Mouse (Mus musculus) hindbrain, postnatal 0 days (tissue): ENCODE results near the gene Siah1b. TPM values are rescaled to one million over a fixed set of nuclear protein-coding genes. Genes with fewer than 3 reads are reported as not detected.

ENCODE experiments used
- ATAC-seq: fragments of 200-750 bp; cut with Nextera tagmentation; 2 replicates; pipeline ENCODE4 v1.8.0; 2017; ENCODE audit warnings: mild to moderate bottlenecking, moderate TSS enrichment, moderate library complexity
- DNase-seq: peaks from one replicate; pipeline ENCODE4 v3.0.0-alpha.2; 2015; ENCODE audit warnings: low spot score
- H3K27ac ChIP-seq: fragments of 300-500 bp; sonication (generic); 2 replicates; pipeline ENCODE4 v1.5.1; 2014; ENCODE audit warnings: mild to moderate bottlenecking
- H3K27me3 ChIP-seq: fragments of 300-500 bp; sonication (generic); 2 replicates; pipeline ENCODE4 v1.6.1; 2014; ENCODE audit warnings: low read length, mixed read lengths; ENCODE audit not compliant: insufficient read depth
- H3K36me3 ChIP-seq: fragments of 300-500 bp; sonication (generic); 2 replicates; pipeline ENCODE4 v1.6.1; 2014; ENCODE audit warnings: low read length, mixed read lengths; ENCODE audit not compliant: insufficient read depth
- H3K4me1 ChIP-seq: fragments of 300-500 bp; sonication (generic); 2 replicates; pipeline ENCODE4 v1.6.1; 2014; ENCODE audit warnings: antibody characterized with exemption, low read length, mixed read lengths; ENCODE audit not compliant: insufficient read depth
- H3K4me2 ChIP-seq: fragments of 300-500 bp; sonication (generic); 2 replicates; pipeline ENCODE4 v1.6.1; 2014; ENCODE audit warnings: low read depth, mild to moderate bottlenecking, low read length, moderate library complexity, mixed read lengths
- H3K4me3 ChIP-seq: fragments of 300-500 bp; sonication (generic); 2 replicates; pipeline ENCODE4 v1.5.1; 2014; ENCODE audit warnings: low read length
- H3K9ac ChIP-seq: fragments of 300-500 bp; sonication (generic); replicated peaks from 2 replicates; pipeline ENCODE4 v1.6.1; 2014; ENCODE audit warnings: mild to moderate bottlenecking, low read length, moderate library complexity, mixed read lengths
- H3K9me3 ChIP-seq: fragments of 300-500 bp; sonication (generic); 2 replicates; pipeline ENCODE4 v1.6.1; 2016; ENCODE audit warnings: low read length, mixed read lengths
- CTCF ChIP-seq: IDR thresholded peaks from 2 replicates; pipeline ENCODE4 v1.5.1; 2016; ENCODE audit warnings: antibody characterized with exemption, control low read depth, low read depth
- whole genome bisulfite sequencing: fragments of 180-500 bp; shearing (Covaris S2); extraction: QIAGEN DNeasy Blood & Tissue Kit; methylation state at CpG from one replicate; pipeline ENCODE4 v1.1.7; 2014; 5-methylcytosine and 5-hydroxymethylcytosine counted together
- polyA plus RNA-seq: library from polyadenylated mRNA; unstranded; fragments of >200 nt; fragmentation: Nextera tagmentation; extraction: Ambion mirVana; gene quantifications from 2 replicates; pipeline ENCODE4 v1.2.1, GENCODE M21; 2015
- total RNA-seq: library from RNA; depleted of rRNA; stranded (reverse); fragments of >200 nt; gene quantifications from 2 replicates; pipeline ENCODE4 v1.2.3, GENCODE M21; 2014; rRNA removed

Siah1b gene
- 9.8 and 16.1 TPM in 2 replicates for total RNA-seq
- polyA plus RNA-seq: 18.4 and 18.8 TPM in 2 replicates

- no peaks in the 10 kb centered on the region for H3K4me1 ChIP-seq
- H3K4me2 ChIP-seq: peak within 1 kb of the TSS; percentile 72
- H3K9me3 ChIP-seq: no peaks in the 10 kb centered on the region
- 43% methylated on average over 54 of the region's 54 CpGs for whole genome bisulfite sequencing
- TF ChIP-seq CTCF: 0 out of 2 replicates have a peak, but pooled peaks have one; percentile 3
- ATAC-seq (peak; percentile 100), DNase-seq (peak; percentile 94)
- H3K9ac ChIP-seq: peak within 1 kb of the TSS; percentile 55
- no peaks in the 10 kb centered on the region for H3K27me3 ChIP-seq
- no peaks in the 10 kb centered on the region for H3K36me3 ChIP-seq
- peak within 1 kb of the TSS; percentile 48 for H3K4me3 ChIP-seq
- H3K27ac ChIP-seq: peak within 1 kb of the TSS; percentile 89; the same call in 1 of the 2 replicates
Measured at GRCm38 (mm10) chrX:164076040-164076775, at the start of gene Siah1b. Siah1b (minus strand) TSS chrX:164076493.

- H3K27me3 ChIP-seq: no peaks in the 10 kb centered on the region
- no peak for TF ChIP-seq CTCF
- H3K4me3 ChIP-seq: no peak overlapping the region
- no peak overlapping the region for H3K4me2 ChIP-seq
- no peak for DNase-seq
- H3K9ac ChIP-seq: no peak overlapping the region
- 90% methylated on average over 3 of the region's 3 CpGs for WGBS
- no peaks in the 10 kb centered on the region for H3K36me3 ChIP-seq
- ATAC-seq: no peak
- no peak overlapping the region for H3K27ac ChIP-seq
- H3K9me3 ChIP-seq: no peaks in the 10 kb centered on the region
- H3K4me1 ChIP-seq: no peaks in the 10 kb centered on the region
Measured at GRCm38 (mm10) chrX:164123942-164124341, 47.6 kb upstream of the Siah1b start.

- DNase-seq (no peak), ATAC-seq (no peak)
- no peak overlapping the region for H3K27ac ChIP-seq
- H3K9ac ChIP-seq: no peak overlapping the region
- no peaks in the 10 kb centered on the region for H3K4me1 ChIP-seq
- no peak for TF ChIP-seq CTCF
- H3K4me3 ChIP-seq: no peak overlapping the region
- no peaks in the 10 kb centered on the region for H3K36me3 ChIP-seq
- 93% methylated on average over 6 of the region's 6 CpGs for WGBS
- no peaks in the 10 kb centered on the region for H3K9me3 ChIP-seq
- H3K4me2 ChIP-seq: no peak overlapping the region
- H3K27me3 ChIP-seq: no peaks in the 10 kb centered on the region
Measured at GRCm38 (mm10) chrX:164113744-164114143, 37.5 kb upstream of the Siah1b start.

DNA sequence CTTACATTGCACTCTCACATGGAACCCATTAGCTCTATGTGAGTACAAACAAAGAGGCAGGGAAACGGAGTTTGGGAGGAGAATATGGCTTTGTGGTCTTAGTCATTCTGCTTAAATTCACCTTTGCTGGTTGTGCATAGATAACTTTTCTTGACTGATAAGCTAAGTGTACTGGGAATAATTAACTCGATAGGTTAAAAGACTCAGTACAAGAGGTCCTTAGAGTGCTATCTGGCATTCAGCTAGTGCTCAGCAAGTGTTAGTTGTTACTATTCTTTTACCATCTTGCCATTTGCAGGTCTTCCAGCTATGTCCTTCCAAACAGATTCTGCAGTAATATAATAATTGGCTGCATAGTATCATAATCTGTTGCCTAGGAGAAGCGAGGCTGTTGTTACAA, 34.9 kb upstream of the Siah1b start:
- Histone ChIP-seq H3K9ac (no peak overlapping the region), H3K36me3 (no peaks in the 10 kb centered on the region), H3K4me3 (no peak overlapping the region), H3K27me3 (no peaks in the 10 kb centered on the region), H3K4me1 (no peaks in the 10 kb centered on the region), H3K4me2 (no peak overlapping the region), H3K27ac (no peak overlapping the region), H3K9me3 (no peaks in the 10 kb centered on the region)
- WGBS: 82% methylated on average over 3 of the region's 3 CpGs
- no peak for DNase-seq
- ATAC-seq: no peak
- TF ChIP-seq CTCF: no peak

DNA sequence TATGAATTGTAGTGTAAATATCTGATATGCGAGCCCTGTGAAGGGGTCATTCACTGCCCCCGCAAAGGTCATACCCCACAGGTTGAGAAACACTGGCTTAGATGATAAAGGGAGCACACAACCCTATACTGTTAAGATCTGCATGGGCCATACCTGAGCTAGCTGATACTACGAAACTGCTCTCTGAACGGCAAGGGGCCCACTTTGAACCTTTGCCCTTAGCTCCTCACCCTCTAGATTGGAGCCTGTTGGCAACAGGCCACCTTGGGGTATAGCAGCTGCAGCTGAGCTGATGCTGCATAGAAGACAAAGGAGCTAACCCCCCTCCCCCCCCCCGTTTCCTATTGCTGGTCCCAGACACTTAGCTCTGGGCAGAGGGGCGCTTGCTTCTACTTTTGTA, 26.4 kb upstream of the Siah1b start:
- ATAC-seq: no peak
- TF ChIP-seq CTCF: no peak

GRCm38 (mm10) chrX:164102198-164102597, 25.9 kb upstream of the Siah1b start:
- H3K27me3 ChIP-seq: no peaks in the 10 kb centered on the region

More for the DNA sequence above, 26.4 kb upstream of the Siah1b start:
- WGBS: 68% methylated on average over 6 of the region's 6 CpGs
- no peaks in the 10 kb centered on the region for H3K9me3 ChIP-seq
- H3K9ac ChIP-seq: no peak overlapping the region
- no peak overlapping the region for H3K4me2 ChIP-seq
- no peak overlapping the region for H3K27ac ChIP-seq
- H3K4me3 ChIP-seq: no peak overlapping the region
- H3K36me3 ChIP-seq: no peaks in the 10 kb centered on the region
- no peaks in the 10 kb centered on the region for H3K4me1 ChIP-seq
- DNase-seq: no peak
- H3K27me3 ChIP-seq: no peaks in the 10 kb centered on the region

GRCm38 (mm10) chrX:164101483-164101882, 25.2 kb upstream of the Siah1b start:
- TF ChIP-seq CTCF: no peak
- ATAC-seq: no peak
- peak; percentile 3 for DNase-seq

More at GRCm38 (mm10) chrX:164102198-164102597, 25.9 kb upstream of the Siah1b start:
- H3K9ac ChIP-seq: no peak overlapping the region
- DNase-seq (no peak), ATAC-seq (no peak)
- 78% methylated on average over 7 of the region's 7 CpGs for WGBS
- no peaks in the 10 kb centered on the region for H3K9me3 ChIP-seq
- no peaks in the 10 kb centered on the region for H3K36me3 ChIP-seq
- no peak overlapping the region for H3K4me3 ChIP-seq
- H3K27ac ChIP-seq: no peak overlapping the region
- no peaks in the 10 kb centered on the region for H3K4me1 ChIP-seq
- H3K4me2 ChIP-seq: no peak overlapping the region
- no peak for TF ChIP-seq CTCF

More at GRCm38 (mm10) chrX:164101483-164101882, 25.2 kb upstream of the Siah1b start:
- no peaks in the 10 kb centered on the region for H3K36me3 ChIP-seq
- no peaks in the 10 kb centered on the region for H3K9me3 ChIP-seq
- H3K9ac ChIP-seq: no peak overlapping the region
- no peak overlapping the region for H3K4me2 ChIP-seq
- no peaks in the 10 kb centered on the region for H3K27me3 ChIP-seq
- H3K27ac ChIP-seq: no peak overlapping the region
- no peak overlapping the region for H3K4me3 ChIP-seq
- H3K4me1 ChIP-seq: no peaks in the 10 kb centered on the region
